In the genomic region with DNA sequence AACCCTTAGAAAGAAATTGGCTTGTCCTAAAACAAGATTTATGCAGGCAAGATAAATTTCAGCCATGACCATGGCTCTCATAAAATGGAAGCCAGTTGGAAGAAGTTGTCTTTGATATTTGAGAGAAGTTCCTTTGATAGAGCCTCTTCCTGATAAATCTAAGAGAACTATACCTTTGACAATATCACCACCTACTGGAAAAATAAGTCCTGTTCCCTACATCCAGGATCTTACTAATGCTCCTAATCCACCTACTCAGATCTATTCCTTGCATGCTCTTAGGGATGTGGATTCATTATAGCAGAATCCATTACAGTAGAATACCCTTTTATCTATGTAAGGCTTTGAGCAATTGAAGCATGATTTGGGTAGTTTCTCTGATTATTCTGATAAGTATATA, we compare ENCODE assay signal across 22 mouse cellular contexts.
DNase-seq lines count a peak whose midpoint lies in the region; ATAC-seq and TF ChIP-seq lines count a peak whose summit lies in the region.
"Had no signal": no experiment of that assay in that cellular context is flagged by ENCODE, and none has a peak within 500 bp of the region (broad histone marks: within the 10 kb centered on the region; RNA-seq: fewer than 3 reads in every experiment).

No protein-coding gene starts in this region.

- no peak overlapping the region for H3K4me3 ChIP-seq in layer of hippocampus, adult 2 months
- no peak overlapping the region for H3K4me3 ChIP-seq in MEL (ENCODE audit: control insufficient read depth in 1 of 2, insufficient read depth in 1 of 2, low read depth in 2 of 2, low read length in 2 of 2)
- H3K4me3 ChIP-seq: embryonic facial prominence, embryonic 12.5 days; forebrain, embryonic 10.5 days; heart, embryonic 12.5 days; hindbrain, embryonic 12.5 days; midbrain, embryonic 15.5 days; neural tube, embryonic 13.5 days had no signal

- no peak for TF ChIP-seq POLR2A in MEL (IDR thresholded peaks at IDR 0.05; ENCODE audit: control insufficient read depth in 1 of 2, insufficient read depth in 1 of 2, low read depth in 1 of 2, low read length in 2 of 2, poor library complexity in 1 of 2)

- H3K4me1 ChIP-seq in MEL (ENCODE audit: control insufficient read depth in 1 of 2, insufficient read depth in 2 of 2, low read length in 2 of 2): no peaks in the 10 kb centered on the region
- H3K4me1 ChIP-seq: embryonic facial prominence, embryonic 12.5 days; forebrain, embryonic 10.5 days; heart, embryonic 12.5 days; hindbrain, embryonic 12.5 days; midbrain, embryonic 15.5 days; neural tube, embryonic 13.5 days had no signal

- peak; percentile 85 for ATAC-seq in frontal cortex, adult (ENCODE audit: low TSS enrichment)
- ATAC-seq: CD4-positive, CD25-positive, alpha-beta regulatory T cell, adult 4 months; midbrain, embryonic 15.5 days had no signal

- H3K9ac ChIP-seq in MEL (ENCODE audit: control insufficient read depth, low read depth, low read length, poor library complexity, severe bottlenecking): no peak overlapping the region
- H3K9ac ChIP-seq: embryonic facial prominence, embryonic 12.5 days; heart, embryonic 12.5 days; hindbrain, embryonic 12.5 days; liver, embryonic 14.5 days; midbrain, embryonic 15.5 days; neural tube, embryonic 13.5 days had no signal

- no peaks in the 10 kb centered on the region for H3K9me3 ChIP-seq in MEL (replicated peaks; ENCODE audit: insufficient read depth, low read length)
- H3K9me3 ChIP-seq: embryonic facial prominence, embryonic 12.5 days; forebrain, embryonic 10.5 days; heart, embryonic 12.5 days; hindbrain, embryonic 12.5 days; midbrain, embryonic 15.5 days; neural tube, embryonic 13.5 days had no signal

- TF ChIP-seq CTCF in layer of hippocampus, adult 2 months (conservative IDR thresholded peaks at IDR 0.05): peak; percentile 69
- TF ChIP-seq CTCF in MEL (IDR thresholded peaks at IDR 0.05 in 2 of 3, conservative IDR thresholded peaks at IDR 0.05 in 1 of 3; ENCODE audit: control insufficient read depth in 1 of 3, insufficient read depth in 1 of 3, low read depth in 2 of 3, low read length in 3 of 3, poor library complexity in 1 of 3, severe bottlenecking in 1 of 3): peak in 1 of 3 experiments; percentile 24; a peak in 1 of 6 replicates

- H3K79me2 ChIP-seq in MEL (ENCODE audit: control insufficient read depth, insufficient read depth, low read length, poor library complexity): no peaks in the 10 kb centered on the region

- TF ChIP-seq RAD21 in MEL (IDR thresholded peaks at IDR 0.05; ENCODE audit: low read depth, low read length): peak; percentile 48

- DNase-seq in frontal cortex, postnatal 14 days (ENCODE audit: low spot score in 2 of 2): no peak
- no peak for DNase-seq in layer of hippocampus, adult 2 months (ENCODE audit: low spot score in 2 of 2)
- no peak for DNase-seq in layer of hippocampus, postnatal 36 days
- peak; percentile 6 for DNase-seq in MEL (ENCODE audit: low read depth, low spot score)
- peak; percentile 19 for DNase-seq in brain, adult 2 months (ENCODE audit: low read depth, low spot score)
- no peak for DNase-seq in thymus, postnatal 36 days
- no peak for DNase-seq in cerebellum, adult 9-11 months
- DNase-seq: cerebellum, adult 9-10 months; gastrocnemius, postnatal 14 days; kidney, adult 8-10 months; layer of hippocampus, adult 9-11 months; thymus, adult 2 months had no signal

- H3K27ac ChIP-seq in layer of hippocampus, adult 2 months: no peak overlapping the region
- H3K27ac ChIP-seq in MEL (ENCODE audit: control insufficient read depth, low read depth, low read length): no peak overlapping the region
- H3K27ac ChIP-seq: embryonic facial prominence, embryonic 12.5 days; forebrain, embryonic 10.5 days; hindbrain, embryonic 12.5 days; liver, embryonic 14.5 days; macrophage; midbrain, embryonic 15.5 days; neural tube, embryonic 13.5 days had no signal

- TF ChIP-seq EP300 in MEL (IDR thresholded peaks at IDR 0.05; ENCODE audit: low read depth in 1 of 2, low read length in 2 of 2): no peak

- H3K27me3 ChIP-seq in MEL (ENCODE audit: control insufficient read depth in 1 of 2, insufficient read depth in 2 of 2, low read length in 2 of 2): no peaks in the 10 kb centered on the region
- H3K27me3 ChIP-seq: embryonic facial prominence, embryonic 12.5 days; heart, embryonic 12.5 days; hindbrain, embryonic 12.5 days; midbrain, embryonic 15.5 days; neural tube, embryonic 13.5 days had no signal

- no peaks in the 10 kb centered on the region for H3K36me3 ChIP-seq in MEL (ENCODE audit: control insufficient read depth in 1 of 2, insufficient read depth in 2 of 2, low read length in 2 of 2)
- H3K36me3 ChIP-seq: embryonic facial prominence, embryonic 12.5 days; forebrain, embryonic 10.5 days; heart, embryonic 12.5 days; hindbrain, embryonic 12.5 days; midbrain, embryonic 15.5 days; neural tube, embryonic 13.5 days had no signal

TF ChIP-seq in MEL, 35 proteins besides CTCF, POLR2A, EP300 and RAD21:
- no peak for TF ChIP-seq KAT2A (conservative IDR thresholded peaks at IDR 0.05; ENCODE audit: low read depth, low read length)
- peak; percentile 34 for TF ChIP-seq SMC3 (IDR thresholded peaks at IDR 0.05; ENCODE audit: low read depth, low read length)
- no peak for TF ChIP-seq MEF2A (IDR thresholded peaks at IDR 0.05; ENCODE audit: extremely low read depth, insufficient replicate concordance, low read depth, low read length, poor library complexity, severe bottlenecking)
- no peak for TF ChIP-seq GATA1 (IDR thresholded peaks at IDR 0.05; ENCODE audit: low read depth, low read length)

Comparison
In these comparisons a context has a peak if more than half of its experiments do, and no peak if none do; other contexts are left out.
1. DNase-seq: peak in MEL (single experiment) and brain, adult 2 months (single experiment); none in frontal cortex, postnatal 14 days (0 of 2), layer of hippocampus, adult 2 months (0 of 2), layer of hippocampus, postnatal 36 days (0 of 2), thymus, postnatal 36 days (0 of 2) and cerebellum, adult 9-11 months (single experiment).